Mouse (Mus musculus): ENCODE measurements at regions not wholly inside any gene's neighbourhood (a gene's known extent, or its start where the extent isn't known, plus 50 kb on each side); places are given as distances from the start of the nearest gene placed in this dataset.

GRCm38 (mm10) chr13:115669516-115669915, 567.8 kb upstream of the Itga1 start:
- no peaks in the 10 kb centered on the region for H3K4me1 ChIP-seq (ENCODE audit: insufficient read depth, low read depth, low read length)
- H3K4me3 ChIP-seq (ENCODE audit: low read depth, low read length), result no peak overlapping the region
- no peaks in the 10 kb centered on the region for H3K36me3 ChIP-seq (replicated peaks)
- no peaks in the 10 kb centered on the region for H3K27me3 ChIP-seq (ENCODE audit: insufficient read depth, low read length)
- peaks cover 4% of the 10 kb centered on the region for H3K9me3 ChIP-seq (replicated peaks)
- no peak for DNase-seq (ENCODE audit: low spot score)
- no peak for ATAC-seq (ENCODE audit: extremely low read depth, insufficient number of reproducible peaks, low FRiP score, poor library complexity, severe bottlenecking)
- TF ChIP-seq POLR2AphosphoS5 (IDR thresholded peaks at IDR 0.05; ENCODE audit: insufficient replicate concordance, low read depth, low read length), result no peak
- no peak for TF ChIP-seq GATA1 (IDR thresholded peaks at IDR 0.05; ENCODE audit: borderline replicate concordance, low read length)
- TF ChIP-seq TAL1 (conservative IDR thresholded peaks at IDR 0.05; ENCODE audit: low read depth, low read length), result no peak
- no peak for TF ChIP-seq CTCF (IDR thresholded peaks at IDR 0.05; ENCODE audit: low read depth, low read length)
- no peak for TF ChIP-seq GATA2 (IDR thresholded peaks at IDR 0.05; ENCODE audit: borderline replicate concordance, low read depth, low read length)

GRCm38 (mm10) chr13:115655134-115655533, 553.4 kb upstream of the Itga1 start:
- Histone ChIP-seq H3K4me1 (ENCODE audit: insufficient read depth, low read depth, low read length) (no peaks in the 10 kb centered on the region), H3K27me3 (ENCODE audit: insufficient read depth, low read length) (no peaks in the 10 kb centered on the region), H3K4me3 (ENCODE audit: low read depth, low read length) (no peak overlapping the region), H3K36me3 (replicated peaks) (no peaks in the 10 kb centered on the region), H3K9me3 (replicated peaks) (peaks cover 7% of the 10 kb centered on the region)
- DNase-seq (ENCODE audit: low spot score) (no peak), ATAC-seq (ENCODE audit: extremely low read depth, insufficient number of reproducible peaks, low FRiP score, poor library complexity, severe bottlenecking) (no peak)
- TF ChIP-seq POLR2AphosphoS5 (IDR thresholded peaks at IDR 0.05; ENCODE audit: insufficient replicate concordance, low read depth, low read length) (no peak), TAL1 (conservative IDR thresholded peaks at IDR 0.05; ENCODE audit: low read depth, low read length) (no peak), GATA2 (IDR thresholded peaks at IDR 0.05; ENCODE audit: borderline replicate concordance, low read depth, low read length) (no peak)

GRCm38 (mm10) chr13:115652935-115653334, 551.2 kb upstream of the Itga1 start:
- ATAC-seq (ENCODE audit: extremely low read depth, insufficient number of reproducible peaks, low FRiP score, poor library complexity, severe bottlenecking) (no peak), DNase-seq (ENCODE audit: low spot score) (no peak)
- Histone ChIP-seq H3K9me3 (replicated peaks) (peaks cover 5% of the 10 kb centered on the region), H3K4me1 (ENCODE audit: insufficient read depth, low read depth, low read length) (no peaks in the 10 kb centered on the region), H3K36me3 (replicated peaks) (no peaks in the 10 kb centered on the region), H3K4me3 (ENCODE audit: low read depth, low read length) (no peak overlapping the region), H3K27me3 (ENCODE audit: insufficient read depth, low read length) (no peaks in the 10 kb centered on the region)
- no peak for TF ChIP-seq GATA1 (IDR thresholded peaks at IDR 0.05; ENCODE audit: borderline replicate concordance, low read length)
- TF ChIP-seq POLR2AphosphoS5 (IDR thresholded peaks at IDR 0.05; ENCODE audit: insufficient replicate concordance, low read depth, low read length), result no peak
- no peak for TF ChIP-seq CTCF (IDR thresholded peaks at IDR 0.05; ENCODE audit: low read depth, low read length)
- TF ChIP-seq GATA2 (IDR thresholded peaks at IDR 0.05; ENCODE audit: borderline replicate concordance, low read depth, low read length), result no peak
- TF ChIP-seq TAL1 (conservative IDR thresholded peaks at IDR 0.05; ENCODE audit: low read depth, low read length), result no peak

GRCm38 (mm10) chr13:115652352-115652751, 550.6 kb upstream of the Itga1 start:
- H3K27me3 ChIP-seq (ENCODE audit: insufficient read depth, low read length), result no peaks in the 10 kb centered on the region
- H3K4me1 ChIP-seq (ENCODE audit: insufficient read depth, low read depth, low read length), result no peaks in the 10 kb centered on the region
- no peak overlapping the region for H3K4me3 ChIP-seq (ENCODE audit: low read depth, low read length)
- no peak for ATAC-seq (ENCODE audit: extremely low read depth, insufficient number of reproducible peaks, low FRiP score, poor library complexity, severe bottlenecking)
- no peaks in the 10 kb centered on the region for H3K36me3 ChIP-seq (replicated peaks)
- H3K9me3 ChIP-seq (replicated peaks), result peaks cover 5% of the 10 kb centered on the region
- DNase-seq (ENCODE audit: low spot score), result no peak
- TF ChIP-seq GATA1 (IDR thresholded peaks at IDR 0.05; ENCODE audit: borderline replicate concordance, low read length) (no peak), GATA2 (IDR thresholded peaks at IDR 0.05; ENCODE audit: borderline replicate concordance, low read depth, low read length) (no peak), CTCF (IDR thresholded peaks at IDR 0.05; ENCODE audit: low read depth, low read length) (no peak), TAL1 (conservative IDR thresholded peaks at IDR 0.05; ENCODE audit: low read depth, low read length) (no peak), POLR2AphosphoS5 (IDR thresholded peaks at IDR 0.05; ENCODE audit: insufficient replicate concordance, low read depth, low read length) (no peak)

GRCm38 (mm10) chr13:115631410-115632105, 529.8 kb upstream of the Itga1 start:
- DNase-seq (ENCODE audit: low spot score) (no peak), ATAC-seq (ENCODE audit: extremely low read depth, insufficient number of reproducible peaks, low FRiP score, poor library complexity, severe bottlenecking) (no peak)
- 0 out of 2 replicates have a peak, but pooled peaks cover 4% of the 10 kb centered on the region for H3K9me3 ChIP-seq (replicated peaks)
- no peaks in the 10 kb centered on the region for H3K36me3 ChIP-seq (replicated peaks)
- no peaks in the 10 kb centered on the region for H3K4me1 ChIP-seq (ENCODE audit: insufficient read depth, low read depth, low read length)
- H3K4me3 ChIP-seq (ENCODE audit: low read depth, low read length), result no peak overlapping the region
- H3K27me3 ChIP-seq (ENCODE audit: insufficient read depth, low read length), result no peaks in the 10 kb centered on the region
- TF ChIP-seq TAL1 (conservative IDR thresholded peaks at IDR 0.05; ENCODE audit: low read depth, low read length), result no peak
- TF ChIP-seq GATA2 (IDR thresholded peaks at IDR 0.05; ENCODE audit: borderline replicate concordance, low read depth, low read length), result no peak
- TF ChIP-seq GATA1 (IDR thresholded peaks at IDR 0.05; ENCODE audit: borderline replicate concordance, low read length), result no peak
- no peak for TF ChIP-seq CTCF (IDR thresholded peaks at IDR 0.05; ENCODE audit: low read depth, low read length)
- TF ChIP-seq POLR2AphosphoS5 (IDR thresholded peaks at IDR 0.05; ENCODE audit: insufficient replicate concordance, low read depth, low read length), result no peak

GRCm38 (mm10) chr13:115630603-115631002, 528.8 kb upstream of the Itga1 start:
- Histone ChIP-seq H3K27me3 (ENCODE audit: insufficient read depth, low read length) (no peaks in the 10 kb centered on the region), H3K36me3 (replicated peaks) (no peaks in the 10 kb centered on the region), H3K9me3 (replicated peaks) (0 out of 2 replicates have a peak, but pooled peaks cover 4% of the 10 kb centered on the region), H3K4me1 (ENCODE audit: insufficient read depth, low read depth, low read length) (no peaks in the 10 kb centered on the region), H3K4me3 (ENCODE audit: low read depth, low read length) (no peak overlapping the region)
- DNase-seq (ENCODE audit: low spot score) (no peak), ATAC-seq (ENCODE audit: extremely low read depth, insufficient number of reproducible peaks, low FRiP score, poor library complexity, severe bottlenecking) (no peak)
- TF ChIP-seq GATA1 (IDR thresholded peaks at IDR 0.05; ENCODE audit: borderline replicate concordance, low read length) (no peak), GATA2 (IDR thresholded peaks at IDR 0.05; ENCODE audit: borderline replicate concordance, low read depth, low read length) (no peak), TAL1 (conservative IDR thresholded peaks at IDR 0.05; ENCODE audit: low read depth, low read length) (no peak), CTCF (IDR thresholded peaks at IDR 0.05; ENCODE audit: low read depth, low read length) (no peak), POLR2AphosphoS5 (IDR thresholded peaks at IDR 0.05; ENCODE audit: insufficient replicate concordance, low read depth, low read length) (no peak)

Data from G1E (cell line).